Mouse (Mus musculus): ENCODE measurements around the gene Scn3b.
A peak's percentile ranks its signal among the peaks of the same experiment; 100 is the strongest.

The Scn3b gene

DNA sequence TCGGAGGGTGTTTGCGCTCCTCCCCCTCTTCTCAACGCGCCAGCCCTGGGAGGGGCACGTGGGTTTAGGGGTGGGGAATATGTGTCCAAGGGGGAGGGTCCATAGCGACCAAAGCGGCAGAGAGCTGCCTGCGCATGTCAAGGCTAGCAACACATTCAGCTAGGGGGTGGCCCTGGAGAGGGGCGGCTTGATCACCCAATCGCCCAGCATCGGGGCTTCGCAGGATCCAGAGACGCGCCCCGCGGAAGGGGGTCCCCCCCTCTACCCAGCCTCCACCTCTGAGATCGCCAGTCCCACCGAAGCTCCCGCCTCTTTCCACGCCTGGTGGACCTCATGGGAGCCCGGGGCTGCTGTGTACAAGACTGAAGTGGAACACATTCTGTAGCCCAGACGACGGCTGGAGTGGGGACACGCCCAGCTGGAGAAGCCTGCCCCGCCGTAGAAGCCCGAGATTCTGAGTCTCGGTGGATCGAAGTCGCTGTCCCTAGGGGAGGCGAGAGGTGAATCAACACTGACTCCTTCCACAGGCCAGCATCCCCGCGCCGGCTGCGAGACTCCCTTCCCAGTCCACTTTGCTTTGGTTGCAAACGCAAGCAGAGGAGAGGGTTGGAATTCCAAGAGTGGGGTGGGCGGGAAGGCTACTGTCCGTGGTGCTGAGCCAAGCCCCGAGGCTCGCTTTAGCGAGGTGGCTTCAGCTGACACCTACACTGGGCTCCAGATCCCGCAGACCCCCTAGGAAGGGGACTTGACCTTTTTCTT is at the start of gene Scn3b:
TSS of gene Scn3b (plus strand) at position 115 of the 759 bp plus-strand sequence.
- DNase-seq (ENCODE audit: low spot score in 2 of 2), result peak; percentile 73 to 86

DNA sequence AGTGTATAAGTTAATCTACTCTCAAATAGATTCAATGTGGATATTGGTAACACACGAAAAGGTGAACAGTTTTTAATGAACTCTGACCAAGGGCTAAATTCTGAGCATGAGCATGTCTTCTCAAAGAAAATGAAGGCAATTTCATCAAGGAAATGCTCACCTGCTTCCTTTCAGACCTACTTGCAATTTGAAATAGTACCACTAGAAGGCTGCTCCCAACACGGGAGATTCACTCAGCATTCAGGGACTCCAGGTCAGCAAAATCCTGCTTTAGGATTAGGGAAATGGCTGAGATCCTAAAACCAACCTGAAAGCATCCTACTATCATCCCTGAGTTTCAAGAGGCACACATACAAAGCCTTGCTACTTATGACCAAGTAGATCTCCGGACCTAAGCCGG is 44.7 kb upstream of the Scn3b start:
- DNase-seq (ENCODE audit: low spot score in 2 of 2), result no peak

DNA sequence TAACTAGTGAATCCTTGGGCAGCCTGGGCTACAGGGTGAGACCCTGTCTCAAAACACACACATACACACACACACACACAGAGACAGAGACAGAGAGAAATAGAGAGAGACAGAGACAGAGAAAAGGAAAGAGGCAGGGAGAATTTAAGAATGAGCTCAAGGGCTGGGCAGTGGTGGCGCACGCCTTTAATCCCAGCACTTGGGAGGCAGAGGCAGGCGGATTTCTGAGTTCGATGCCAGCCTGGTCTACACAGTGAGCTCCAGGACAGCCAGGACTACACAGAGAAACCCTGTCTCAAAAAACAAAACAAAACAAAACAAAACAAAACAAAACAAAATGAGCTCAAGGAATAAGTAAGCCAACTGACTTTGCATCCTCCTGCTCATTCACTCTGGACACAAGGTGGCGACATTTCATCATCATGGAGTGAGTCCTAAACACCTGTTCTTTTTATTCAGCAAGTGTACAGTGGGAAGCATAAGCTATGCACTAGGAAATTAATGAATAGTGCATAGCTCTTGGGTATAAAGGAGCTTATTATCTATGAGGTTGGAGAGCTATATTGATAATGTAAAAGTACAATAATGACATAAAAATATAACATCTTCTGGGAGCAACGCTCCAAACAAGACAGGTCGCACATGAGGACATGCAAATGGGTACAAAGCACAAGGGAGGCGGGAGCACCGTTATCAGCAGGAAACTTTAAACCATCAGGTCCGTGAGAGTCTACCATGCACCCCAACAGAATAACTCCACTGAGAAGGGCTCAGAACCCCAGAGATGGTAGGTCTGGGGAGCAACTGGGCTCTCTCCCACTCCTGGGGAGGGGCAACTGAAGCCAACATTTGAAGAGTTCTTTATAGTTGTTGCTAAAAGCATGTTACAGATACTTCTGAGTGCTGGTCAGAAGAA is 40.9 kb upstream of the Scn3b start:
- DNase-seq (ENCODE audit: low spot score in 2 of 2), result peak in 1 of 2 experiments; percentile 32

DNA sequence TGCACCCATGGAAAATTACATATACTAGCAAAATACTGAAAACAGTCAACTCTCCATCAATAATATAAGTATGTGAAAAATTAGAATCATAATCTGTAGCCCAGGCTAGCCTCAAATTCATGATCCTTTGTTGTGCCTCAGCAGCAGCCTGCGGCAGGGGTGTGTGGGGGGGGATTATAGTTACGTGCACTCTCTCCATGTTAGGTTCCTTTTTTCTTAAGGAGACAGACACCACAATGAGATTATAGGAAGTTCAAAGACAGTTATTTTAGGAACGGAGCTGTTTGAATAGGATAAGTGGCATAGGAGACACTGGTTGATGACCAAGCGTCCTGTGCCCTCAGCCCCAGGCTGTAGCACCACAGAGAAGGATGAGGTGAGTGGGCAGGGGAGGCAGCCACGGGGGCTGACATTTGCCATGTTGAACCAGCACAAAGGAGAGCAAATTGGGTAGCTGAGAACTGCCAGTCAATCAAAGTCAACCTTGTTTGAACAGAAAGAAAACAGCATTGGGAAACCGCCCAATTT is 40.1 kb upstream of the Scn3b start:
- DNase-seq (ENCODE audit: low spot score in 2 of 2), result no peak

DNA sequence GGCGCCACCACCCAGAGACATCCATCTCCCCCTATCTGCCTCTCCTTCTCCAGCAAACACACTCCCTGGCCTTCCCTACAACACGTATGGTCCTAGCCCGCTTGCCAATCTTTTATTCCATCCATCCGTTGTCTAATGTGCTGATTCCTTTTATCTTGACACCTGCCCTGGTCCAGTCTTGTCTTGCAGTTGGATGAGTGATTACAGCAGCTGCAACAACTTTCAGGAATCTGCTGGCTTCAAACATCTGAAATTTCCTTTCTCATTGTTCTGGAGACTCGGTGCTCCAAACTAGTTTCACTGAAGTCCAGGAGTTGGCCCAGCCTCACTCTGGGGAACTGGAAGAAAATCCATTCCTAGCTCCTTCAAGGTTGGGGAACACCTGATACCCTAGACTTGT is 39.5 kb upstream of the Scn3b start:
- DNase-seq (ENCODE audit: low spot score in 2 of 2), result no peak

DNA sequence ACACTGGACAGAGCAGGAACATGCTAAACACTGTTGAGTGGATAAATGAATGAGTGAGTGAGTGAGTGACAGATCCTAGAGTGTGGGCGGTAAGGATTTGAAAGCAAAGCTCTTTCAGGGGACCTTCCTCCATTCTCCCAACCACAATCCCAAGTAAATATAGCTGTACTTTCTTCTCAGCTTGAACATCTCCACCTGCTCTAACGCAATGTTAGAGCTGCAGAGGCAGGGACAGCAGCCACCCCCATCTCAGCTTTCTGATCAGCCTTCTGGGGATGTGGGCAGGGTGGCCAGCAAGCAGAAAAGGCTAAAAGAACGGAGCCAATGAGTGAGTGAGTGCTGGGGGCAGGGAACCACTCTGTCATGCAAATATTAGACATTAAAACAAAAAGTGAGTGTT is 38.0 kb upstream of the Scn3b start:
- no peak for DNase-seq (ENCODE audit: low spot score in 2 of 2)

DNA sequence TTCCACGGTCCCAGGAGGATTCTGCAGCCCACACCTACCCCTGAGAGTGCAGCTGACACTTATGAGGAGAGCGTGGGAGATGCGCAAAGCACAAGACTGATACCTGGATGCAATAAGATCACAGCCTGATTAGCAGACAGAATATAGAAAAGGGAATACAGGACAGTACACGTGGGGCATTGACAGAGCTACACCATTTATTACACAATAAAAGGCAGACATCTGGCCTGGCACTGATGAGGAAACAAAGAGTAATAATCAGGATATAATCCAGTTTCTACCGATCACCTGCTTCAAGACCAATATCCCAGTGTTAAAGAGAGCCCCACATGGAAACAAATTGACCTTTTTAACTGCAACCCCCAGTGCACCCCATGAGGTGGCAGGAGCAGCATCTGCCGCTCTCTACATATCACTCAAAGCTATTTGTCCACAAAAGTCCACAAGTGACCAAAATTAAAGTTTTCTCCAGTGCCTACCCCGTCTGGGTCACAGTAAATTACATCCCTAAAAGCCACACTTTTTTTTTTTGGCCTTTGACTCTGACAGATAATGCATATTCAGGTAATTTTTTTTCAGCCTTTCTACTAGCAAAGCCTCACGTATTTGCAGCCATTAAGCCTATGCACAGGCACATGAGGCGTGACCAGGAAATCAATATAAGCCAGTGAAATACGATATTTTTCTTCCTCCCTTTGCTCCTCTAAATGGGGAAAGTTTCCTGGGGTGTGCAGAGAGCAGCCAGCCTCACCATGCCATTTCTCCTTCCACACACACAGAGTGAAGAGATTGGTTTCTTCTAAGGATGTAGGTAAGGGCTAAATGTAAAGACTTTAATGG is 34.6 kb upstream of the Scn3b start:
- DNase-seq (ENCODE audit: low spot score in 2 of 2), result no peak

DNA sequence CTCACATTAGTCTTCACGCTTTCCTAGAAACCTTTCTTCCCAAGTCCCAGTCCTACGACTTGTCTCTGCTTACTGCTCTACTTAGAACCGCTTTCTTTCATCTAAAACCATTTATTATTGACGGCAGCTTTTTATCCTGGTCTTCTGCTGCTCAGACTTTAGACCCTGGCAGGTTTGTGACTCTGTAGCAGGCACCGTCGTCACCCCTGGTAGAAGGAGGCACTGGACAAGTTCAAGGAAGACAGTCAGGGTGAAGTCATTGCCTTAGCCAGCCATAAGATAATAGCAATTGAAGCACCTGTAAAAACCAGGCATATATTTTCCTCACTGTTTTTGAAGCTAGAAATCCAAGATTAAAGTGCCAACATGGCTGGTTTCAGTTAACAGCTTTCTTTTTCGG is 33.8 kb upstream of the Scn3b start:
- DNase-seq (ENCODE audit: low spot score in 2 of 2), result no peak

DNA sequence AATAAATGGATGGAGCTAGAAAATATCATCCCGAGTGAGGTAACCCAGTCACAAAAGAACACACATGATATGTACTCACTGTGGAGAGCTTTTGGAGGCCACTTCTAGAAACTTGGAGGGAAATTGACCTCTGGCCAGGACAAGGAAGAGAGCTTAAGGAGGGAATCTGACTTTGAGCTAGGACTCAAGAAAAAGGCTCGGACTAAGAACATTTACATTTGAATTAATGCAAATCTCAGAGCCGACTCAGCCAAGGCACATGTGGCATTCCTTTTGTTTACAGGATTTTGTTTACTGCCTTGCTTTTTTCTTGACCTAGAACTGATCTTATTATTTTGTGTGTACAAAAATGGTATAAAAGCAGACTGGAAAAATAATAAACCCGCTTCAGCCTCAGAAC is 29.3 kb upstream of the Scn3b start:
- DNase-seq (ENCODE audit: low spot score in 2 of 2), result no peak

DNA sequence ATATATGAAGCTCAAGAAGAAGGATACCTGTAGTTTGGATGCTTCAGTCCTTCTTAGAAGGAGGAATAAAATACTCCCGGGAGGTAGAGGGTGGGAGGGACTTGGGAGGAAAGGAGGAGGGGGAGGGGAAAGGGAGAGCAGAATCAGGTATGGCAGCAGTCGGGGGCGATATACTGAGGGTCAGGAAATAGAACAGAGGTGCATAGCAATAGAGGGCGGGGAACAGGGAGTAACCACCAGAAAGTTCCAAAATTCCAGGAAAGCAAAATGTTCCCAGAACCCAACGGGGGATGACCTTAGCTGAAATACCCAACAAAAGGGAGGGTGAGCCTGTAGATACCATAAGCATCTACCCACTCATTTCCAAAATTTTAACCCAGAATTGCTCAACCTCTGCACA is 28.7 kb upstream of the Scn3b start:
- DNase-seq (ENCODE audit: low spot score in 2 of 2), result no peak

DNA sequence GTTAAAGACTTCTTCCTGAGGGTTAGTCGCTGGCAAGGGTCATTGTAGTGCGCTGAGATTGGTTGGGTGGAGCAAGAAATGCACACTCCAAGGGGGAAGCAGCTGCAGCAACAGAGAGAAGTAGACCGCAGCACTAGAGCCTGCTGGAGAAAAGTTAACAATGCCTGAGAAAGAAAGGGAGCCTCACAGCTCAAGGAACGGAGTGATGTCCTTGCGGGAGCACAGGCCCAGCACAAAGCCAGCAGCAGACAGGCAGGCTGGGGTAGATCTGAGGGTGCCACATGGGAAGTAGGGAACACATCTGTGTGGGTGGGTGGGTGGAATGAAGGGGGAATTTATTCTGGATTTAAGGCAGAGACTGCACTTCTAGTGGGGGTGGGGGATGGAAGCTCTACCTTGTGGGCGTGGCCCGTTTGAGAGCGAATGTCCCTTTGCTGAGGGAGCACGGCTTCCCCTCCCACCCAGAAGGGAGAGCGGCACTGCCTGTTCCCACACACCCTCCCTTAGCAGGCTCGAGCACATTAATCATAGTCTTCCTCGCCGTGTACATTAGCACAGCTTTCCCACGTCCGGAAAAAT is 27.7 kb upstream of the Scn3b start:
- peak; percentile 46 for DNase-seq (ENCODE audit: low spot score in 2 of 2)

DNA sequence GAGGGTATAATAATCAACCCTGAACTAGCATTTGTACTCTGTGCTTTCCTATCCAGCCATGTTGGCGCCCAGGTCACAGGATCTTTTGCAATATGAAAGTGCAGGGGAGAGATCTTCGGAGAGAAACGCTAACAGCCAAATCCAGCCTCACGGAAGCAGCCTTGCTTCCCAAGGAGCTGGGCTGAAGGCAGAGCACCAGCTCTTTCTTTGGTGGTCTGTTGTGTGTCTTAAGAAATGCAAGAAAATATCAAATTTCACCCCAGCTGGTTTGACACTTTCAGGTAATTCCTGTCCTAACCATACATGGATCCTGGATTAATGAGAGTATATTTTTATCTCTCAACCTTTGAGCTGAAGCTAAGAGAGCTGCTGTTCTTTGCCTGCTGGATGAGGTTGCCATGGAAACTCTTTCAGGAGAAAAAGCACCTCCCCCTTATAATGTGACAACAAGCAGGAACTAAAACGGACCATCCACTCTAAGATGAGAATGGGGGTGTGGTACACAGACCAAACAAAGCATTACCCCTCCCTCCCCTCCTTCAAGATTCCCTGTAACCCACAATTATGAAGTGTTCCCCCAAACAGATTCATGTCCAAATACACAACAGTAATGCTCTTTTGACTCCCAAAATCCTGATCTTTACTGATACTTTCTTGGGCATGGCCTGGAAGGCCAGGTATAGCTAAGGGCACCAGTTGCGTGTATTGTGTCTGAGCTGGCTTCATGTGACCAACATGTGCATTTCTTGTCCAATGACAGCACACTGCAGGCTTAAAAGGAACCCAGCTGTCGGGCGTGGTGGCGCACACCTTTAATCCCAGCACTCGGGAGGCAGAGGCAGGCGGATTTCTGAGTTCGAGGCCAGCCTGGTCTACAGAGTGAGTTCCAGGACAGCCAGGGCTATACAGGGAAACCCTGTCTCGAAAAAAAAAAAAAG is 26.8 kb upstream of the Scn3b start:
- DNase-seq (ENCODE audit: low spot score in 2 of 2), result peak; percentile 23 to 27

DNA sequence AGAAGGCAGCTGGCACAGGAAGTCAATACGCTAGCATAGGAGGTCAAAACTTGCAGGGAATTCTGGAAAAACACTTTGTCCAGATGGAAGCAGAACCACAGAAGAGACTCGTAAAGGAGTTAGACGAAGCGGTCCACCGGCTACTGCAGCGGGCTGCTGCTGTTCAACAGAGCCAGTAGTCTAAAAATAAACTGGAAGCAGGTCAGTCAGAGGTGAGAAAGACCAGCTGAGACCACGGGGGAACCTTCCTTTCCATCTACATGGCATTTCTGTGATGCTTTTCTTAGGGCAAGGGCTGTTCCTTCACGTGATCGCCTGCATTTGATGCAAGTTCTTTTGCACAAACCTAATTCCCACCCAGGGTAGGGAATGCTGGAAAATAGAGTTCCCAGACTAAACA is 23.6 kb upstream of the Scn3b start:
- no peak for DNase-seq (ENCODE audit: low spot score in 2 of 2)

DNA sequence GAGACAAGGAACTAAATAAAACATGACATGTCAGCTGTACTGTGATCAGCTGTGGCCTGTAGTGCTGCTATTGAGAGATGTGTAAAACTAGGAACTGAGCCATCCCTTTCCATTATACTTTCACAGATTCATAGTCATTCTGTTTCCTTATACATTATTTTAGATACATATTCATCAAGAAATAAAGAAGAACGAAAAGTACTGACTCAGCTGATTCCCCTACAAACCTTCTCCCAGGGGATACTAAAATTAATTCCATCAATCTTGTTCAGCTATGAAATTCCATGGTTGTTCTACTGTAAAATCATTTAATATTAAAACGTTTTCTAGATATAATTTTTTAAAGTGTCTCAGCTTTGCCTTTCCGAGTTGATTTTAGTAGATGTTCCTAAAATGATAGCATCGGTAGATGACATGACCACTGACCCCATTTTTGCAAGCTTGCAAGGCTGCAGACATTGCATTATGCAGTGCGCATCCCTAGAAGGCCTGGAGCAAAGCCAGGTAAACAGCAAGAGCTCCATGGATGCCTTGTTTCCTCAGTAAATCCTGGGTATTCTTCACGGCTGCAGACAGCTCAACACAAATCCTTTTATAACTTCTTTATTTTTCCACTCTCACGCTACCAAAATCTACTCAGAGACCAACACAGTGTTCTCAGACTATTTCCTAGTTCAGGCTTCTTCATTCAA is 22.9 kb upstream of the Scn3b start:
- no peak for DNase-seq (ENCODE audit: low spot score in 2 of 2)

DNA sequence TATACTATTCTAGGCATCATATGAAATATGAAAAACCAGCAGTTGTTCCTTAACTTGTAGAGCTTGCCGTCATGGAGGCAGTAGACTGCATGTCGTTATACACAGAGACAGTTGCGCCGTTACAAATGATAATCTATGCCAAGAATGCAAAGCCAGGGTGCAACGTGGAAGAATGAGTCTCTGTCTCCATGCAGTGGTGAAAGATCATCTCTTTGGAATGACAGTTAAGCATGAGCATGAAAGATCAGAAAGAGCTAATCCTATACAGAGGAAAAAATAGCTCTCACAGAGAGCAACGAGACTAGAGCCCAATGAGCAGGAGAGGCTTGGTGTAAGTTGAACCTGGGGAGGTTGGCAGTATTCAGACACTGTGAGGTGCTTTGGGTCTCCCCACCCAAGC is 22.3 kb upstream of the Scn3b start:
- no peak for DNase-seq (ENCODE audit: low spot score in 2 of 2)

DNA sequence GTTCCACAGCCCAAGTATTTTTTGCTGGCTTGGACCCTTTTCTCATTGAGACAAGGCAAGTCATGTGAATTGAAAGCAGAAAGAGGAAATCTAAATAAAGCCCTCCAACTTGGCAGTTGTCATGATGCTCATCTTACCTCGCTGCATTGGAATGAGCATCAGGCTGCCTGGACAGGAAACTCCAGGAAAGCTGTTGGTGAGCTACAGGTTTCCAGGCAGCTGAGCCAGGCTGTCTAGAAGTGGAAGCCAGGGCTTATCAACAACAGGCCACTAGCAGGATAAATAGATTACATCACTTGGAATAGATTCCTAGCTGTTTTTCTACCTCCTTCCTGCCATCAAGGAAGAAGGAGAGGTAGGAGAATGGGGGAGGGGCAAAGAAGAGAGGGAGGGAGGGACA is 19.9 kb upstream of the Scn3b start:
- no peak for DNase-seq (ENCODE audit: low spot score in 2 of 2)

DNA sequence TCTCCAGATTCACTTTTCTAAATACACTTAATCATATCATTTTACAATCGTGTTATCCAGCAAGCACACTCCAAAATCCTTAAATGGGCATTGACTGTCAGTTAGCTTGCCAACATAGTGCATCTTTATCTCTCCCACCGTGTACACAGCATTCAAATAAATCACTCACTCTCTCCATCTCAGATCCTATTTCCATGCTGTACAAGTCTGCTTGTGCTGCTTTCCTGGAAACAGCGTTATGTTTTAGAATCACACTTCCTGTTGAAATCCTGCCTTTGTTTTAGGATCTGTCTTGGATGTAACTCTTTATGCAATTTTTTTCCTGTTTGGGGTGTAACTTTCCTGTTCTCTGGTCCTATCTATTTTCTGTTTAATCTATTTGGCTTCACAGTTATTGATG is 16.6 kb upstream of the Scn3b start:
- no peak for DNase-seq (ENCODE audit: low spot score in 2 of 2)

DNA sequence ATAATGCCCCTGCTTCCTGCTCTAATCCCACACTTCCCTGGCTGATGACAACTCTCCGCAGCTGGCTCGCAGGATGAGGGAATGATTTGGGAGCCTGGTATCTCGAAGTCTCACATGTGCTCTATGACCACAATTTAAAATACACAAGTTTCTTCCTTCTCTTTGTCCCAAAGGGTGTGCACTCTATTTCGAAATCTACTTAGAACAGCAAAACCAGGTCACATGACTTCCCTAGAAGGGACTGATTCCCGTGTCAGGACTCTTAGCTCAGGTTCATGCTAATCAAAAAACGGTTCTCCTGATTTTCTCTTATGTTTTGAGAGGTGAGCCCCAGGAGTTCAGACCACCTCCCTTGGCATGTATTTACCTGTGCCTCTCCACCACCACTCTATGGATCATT is 5.1 kb upstream of the Scn3b start:
- no peak for DNase-seq (ENCODE audit: low spot score in 2 of 2)

DNA sequence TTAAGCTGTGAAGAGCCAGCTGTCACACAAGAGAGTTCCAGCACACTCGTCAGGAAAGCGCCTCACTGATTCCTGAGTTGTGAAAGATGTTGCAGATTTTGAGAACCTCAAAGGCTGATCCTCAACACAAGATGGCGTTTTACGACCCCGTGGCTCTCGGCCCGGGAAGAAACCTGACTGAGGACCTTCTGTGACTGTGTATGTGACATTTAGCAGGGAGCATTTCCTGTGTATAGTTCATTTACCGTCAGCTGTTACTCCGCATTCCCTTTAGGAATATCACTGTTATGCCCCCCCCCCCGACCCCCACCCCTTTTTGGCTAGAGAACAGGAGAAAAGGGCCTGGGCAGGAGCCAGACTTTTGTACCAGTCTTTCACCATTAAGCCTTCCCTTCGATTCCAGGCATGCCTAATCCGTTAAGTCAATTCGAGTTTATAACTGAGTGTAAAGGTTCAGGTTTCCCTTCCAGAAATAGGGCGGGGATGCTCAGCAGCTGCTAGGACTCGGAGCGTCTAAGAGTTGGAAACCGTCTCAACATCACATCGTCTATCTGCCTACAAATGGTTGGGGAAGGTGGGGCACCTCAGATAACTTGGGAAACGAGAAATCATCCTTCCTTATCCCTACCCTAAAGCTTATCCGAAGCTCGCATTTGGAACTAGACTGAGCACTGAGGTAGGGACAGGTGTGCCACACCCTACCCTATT is 823 bp upstream of the Scn3b start:
- no peak for DNase-seq (ENCODE audit: low spot score in 2 of 2)

All from frontal cortex, postnatal 14 days (tissue).